Comparison of ENCODE assay signal across 12 mouse cellular contexts in genomic region chr2:71192195-71192807, GRCm38 (mm10). TPM values are rescaled to one million over a fixed set of nuclear protein-coding genes. Genes with fewer than 3 reads are reported as not detected.
DNase-seq lines count a peak whose midpoint lies in the region; ATAC-seq and TF ChIP-seq lines count a peak whose summit lies in the region.
"Had no signal": no experiment of that assay in that cellular context is flagged by ENCODE, and none has a peak within 500 bp of the region (broad histone marks: within the 10 kb centered on the region; RNA-seq: fewer than 3 reads in every experiment).

No protein-coding gene starts in this region.

- H3K9me3 ChIP-seq in embryonic facial prominence, embryonic 13.5 days: no peaks in the 10 kb centered on the region
- H3K9me3 ChIP-seq in forebrain, postnatal 0 days (ENCODE audit: low read length): no peaks in the 10 kb centered on the region
- no peaks in the 10 kb centered on the region for H3K9me3 ChIP-seq in midbrain, embryonic 16.5 days (replicated peaks; ENCODE audit: control insufficient read depth, low read length, poor library complexity, severe bottlenecking)

- H3K9ac ChIP-seq in embryonic facial prominence, embryonic 13.5 days: 0 out of 2 replicates have a peak overlapping the region, but pooled peaks have one; percentile 51
- 0 out of 2 replicates have a peak overlapping the region, but pooled peaks have one; percentile 29 for H3K9ac ChIP-seq in forebrain, postnatal 0 days
- H3K9ac ChIP-seq in midbrain, embryonic 16.5 days (ENCODE audit: low read depth, low read length): no peak overlapping the region

- H3K4me3 ChIP-seq in embryonic facial prominence, embryonic 13.5 days: peak overlapping the region; percentile 28
- peak overlapping the region; percentile 21 for H3K4me3 ChIP-seq in forebrain, postnatal 0 days (ENCODE audit: low read depth, low read length)
- no peak overlapping the region for H3K4me3 ChIP-seq in midbrain, embryonic 16.5 days (ENCODE audit: low read depth, low read length)

- peaks cover 13% of the 10 kb centered on the region; the same call in 1 of the 2 replicates for H3K27me3 ChIP-seq in embryonic facial prominence, embryonic 13.5 days
- no peaks in the 10 kb centered on the region for H3K27me3 ChIP-seq in forebrain, postnatal 0 days (ENCODE audit: insufficient read depth, low read length)
- H3K27me3 ChIP-seq in midbrain, embryonic 16.5 days (ENCODE audit: control insufficient read depth, insufficient read depth, low read depth, low read length): no peaks in the 10 kb centered on the region

- WGBS in embryonic facial prominence, embryonic 13.5 days: 20% methylated on average over 17 of the region's 17 CpGs
- 21% methylated on average over 17 of the region's 17 CpGs for WGBS in forebrain, postnatal 0 days
- 17% methylated on average over 17 of the region's 17 CpGs for WGBS in midbrain, embryonic 16.5 days

- peaks cover 22% of the 10 kb centered on the region for H3K4me1 ChIP-seq in embryonic facial prominence, embryonic 13.5 days
- no peaks in the 10 kb centered on the region for H3K4me1 ChIP-seq in forebrain, postnatal 0 days (ENCODE audit: insufficient read depth)
- peaks cover 18% of the 10 kb centered on the region for H3K4me1 ChIP-seq in midbrain, embryonic 16.5 days (ENCODE audit: control insufficient read depth, insufficient read depth, low read length)

- DNase-seq in kidney, adult 18-20 months: peak; percentile 18
- DNase-seq in kidney, postnatal 14 days: no peak
- DNase-seq in forebrain, postnatal 0 days: no peak
- DNase-seq in layer of hippocampus, postnatal 10 days (ENCODE audit: low spot score in 2 of 2): no peak
- DNase-seq in cerebellum, postnatal 25 days: no peak
- DNase-seq: adrenal gland, postnatal 36 days; cerebellum, postnatal 36 days; layer of hippocampus, postnatal 36 days; lung, postnatal 4 days; right cerebral cortex, adult 18-20 months had no signal

- no peaks in the 10 kb centered on the region for H3K36me3 ChIP-seq in embryonic facial prominence, embryonic 13.5 days
- no peaks in the 10 kb centered on the region for H3K36me3 ChIP-seq in forebrain, postnatal 0 days (ENCODE audit: insufficient read depth)
- H3K36me3 ChIP-seq in midbrain, embryonic 16.5 days (ENCODE audit: control insufficient read depth, insufficient read depth, low read length): no peaks in the 10 kb centered on the region

- no peak for TF ChIP-seq CTCF in forebrain, postnatal 0 days (IDR thresholded peaks at IDR 0.05; ENCODE audit: low read depth)

- H3K27ac ChIP-seq in embryonic facial prominence, embryonic 13.5 days: 0 out of 2 replicates have a peak overlapping the region, but pooled peaks have one; percentile 5
- no peak overlapping the region for H3K27ac ChIP-seq in forebrain, postnatal 0 days (ENCODE audit: low read depth, low read length)
- no peak overlapping the region; the same call in 1 of the 2 replicates for H3K27ac ChIP-seq in midbrain, embryonic 16.5 days (ENCODE audit: low read length)

- H3K4me2 ChIP-seq in embryonic facial prominence, embryonic 13.5 days: peak overlapping the region; percentile 55
- H3K4me2 ChIP-seq in forebrain, postnatal 0 days (ENCODE audit: low read depth): peak overlapping the region; percentile 41
- peak overlapping the region; percentile 46 for H3K4me2 ChIP-seq in midbrain, embryonic 16.5 days (ENCODE audit: low read length)

- ATAC-seq in embryonic facial prominence, embryonic 13.5 days (ENCODE audit: insufficient number of reproducible peaks, insufficient read depth, low FRiP score, low TSS enrichment, low read depth): no peak
- ATAC-seq in forebrain, postnatal 0 days: no peak
- peak; percentile 62 for ATAC-seq in midbrain, embryonic 16.5 days

RNA-seq across cellular contexts. Expression of gene Dync1i2, which starts 19.2 kb away (rescaled TPM):
- 110 and 120 TPM in 2 replicates for polyA plus RNA-seq in embryonic facial prominence, embryonic 13.5 days (2015; fragmentation: Nextera tagmentation; extraction: Ambion mirVana)
- 207 and 241 TPM in 2 replicates for total RNA-seq in forebrain, postnatal 0 days (2014; rRNA removed)
- 189 and 197 TPM in 2 replicates for polyA plus RNA-seq in forebrain, postnatal 0 days (2015; fragmentation: Nextera tagmentation; extraction: Ambion mirVana)
- polyA plus RNA-seq in midbrain, embryonic 16.5 days (2015; fragmentation: Nextera tagmentation; extraction: Ambion mirVana): 190 and 199 TPM in 2 replicates
- total RNA-seq in layer of hippocampus, postnatal 10 days (2021): 100 to 1,000 TPM; 172 to 182 TPM
